Mouse (Mus musculus) liver, adult 2 months (tissue): Measurements from ENCODE around the gene Tenm3.

Source experiments
- CTCF ChIP-seq: fragments of 200-500 bp; IDR thresholded peaks from 2 replicates; pipeline ENCODE4 v1.5.1; 2011; ENCODE audit warnings: low read depth, low read length, control low read depth
- POLR2A ChIP-seq: fragments of 200-500 bp; IDR thresholded peaks from 2 replicates; pipeline ENCODE4 v1.6.1; 2011; ENCODE audit warnings: low read length, control low read depth; ENCODE audit not compliant: insufficient read depth; ENCODE audit errors: extremely low read depth

- TF ChIP-seq POLR2A (no peak), CTCF (no peak)
Measured at GRCm38 (mm10) chr8:48551370-48551769, 292.4 kb downstream of the Tenm3 start.
